Mouse (Mus musculus) left cerebral cortex, adult 6 months (tissue): Measurements from ENCODE around the gene Ankib1. TPM values are rescaled to one million over a fixed set of nuclear protein-coding genes. Genes with fewer than 3 reads are reported as not detected.

Experiments
- long read RNA-seq, 2 experiments: library from polyadenylated mRNA; unstranded; transcript quantifications; one replicate each; pipeline ENCODE4 v2.0.0; 2019 to 2020
- polyA plus RNA-seq: library from polyadenylated mRNA; unstranded; fragments of <200 nt; fragmentation: Nextera tagmentation; gene quantifications from 2 replicates; pipeline ENCODE4 v1.2.3, GENCODE M21; 2021

The Ankib1 gene
- polyA plus RNA-seq: 6.1 and 9.4 TPM in 2 replicates
- long read RNA-seq, experiment 1, full-length matches to known transcripts: 4 of 27 reads
- long read RNA-seq, experiment 1, partial matches to known transcripts: 12 of 27 reads
- long read RNA-seq, experiment 1, other reads (novel, unspliced or antisense): 11 of 27 reads
- long read RNA-seq, experiment 2, partial matches to known transcripts: 5 of 24 reads
- long read RNA-seq, experiment 2, other reads (novel, unspliced or antisense): 19 of 24 reads

DNA sequence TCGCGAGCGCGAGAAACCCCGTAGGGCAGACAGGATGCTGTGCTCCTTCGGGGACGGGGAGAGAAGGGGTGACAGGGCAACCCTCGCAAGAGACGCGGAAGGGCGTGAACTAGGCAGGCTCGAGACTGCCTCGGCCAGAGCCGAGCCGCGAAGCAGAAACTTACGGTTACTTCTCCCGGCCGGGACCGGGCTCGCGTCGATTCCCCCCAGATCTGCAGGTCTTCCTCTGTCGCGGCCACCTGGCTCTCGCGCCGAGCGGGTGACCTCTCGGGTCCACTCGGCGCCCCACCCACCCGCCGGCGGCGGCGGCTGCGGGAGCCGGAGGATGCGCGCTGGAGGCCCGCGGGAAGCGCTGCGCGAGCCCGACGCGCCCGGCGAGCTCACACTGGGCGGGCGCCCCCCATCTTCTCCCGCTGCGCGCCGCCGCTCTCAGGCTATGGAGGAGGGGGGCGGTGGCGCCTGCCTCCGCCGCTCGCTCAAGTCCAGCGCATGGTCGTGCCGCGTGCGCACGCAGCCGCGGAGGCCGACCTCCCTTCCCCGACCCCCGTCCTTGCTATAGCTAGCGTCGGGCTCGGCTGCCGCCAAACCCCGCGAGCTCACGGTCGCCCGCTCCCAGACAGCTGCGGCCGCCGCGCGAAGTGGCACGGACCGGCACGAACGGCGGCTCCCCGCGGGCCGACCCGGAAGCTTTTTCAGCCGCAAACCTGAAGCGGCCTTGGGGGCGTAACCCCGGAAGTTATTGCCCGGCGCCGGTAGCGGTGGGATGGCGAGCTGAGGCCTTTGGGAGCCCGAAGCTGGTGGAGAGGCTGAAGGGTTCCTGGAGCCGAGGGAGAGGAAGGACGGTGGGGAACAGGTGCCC is at the start of gene Ankib1, which contains the start of gene Krit1:
Gene Ankib1 (minus strand): TSS at position 493 of the 859 bp plus-strand sequence.
Gene Krit1 (plus strand): TSS at position 752 of the 859 bp plus-strand sequence.

DNA sequence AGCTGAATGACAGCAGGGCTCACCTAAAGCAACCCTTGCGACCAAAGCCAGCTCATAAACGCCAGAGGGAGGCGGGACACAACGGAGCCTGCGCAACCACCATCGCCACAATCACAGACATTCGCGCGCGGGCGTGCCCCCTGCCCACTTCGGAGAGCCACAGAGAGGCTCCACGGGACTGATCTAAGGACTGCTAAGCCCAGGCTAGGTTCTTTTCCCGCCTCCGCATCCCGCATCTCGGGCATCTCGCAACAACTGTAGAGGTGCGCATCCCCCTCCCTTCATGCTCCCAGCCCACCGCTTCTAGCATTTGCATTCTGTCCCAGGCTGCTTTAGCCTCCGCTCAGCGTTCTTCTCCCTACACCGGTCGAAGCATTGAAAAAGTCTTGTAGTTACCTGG is 42.3 kb upstream of the Ankib1 start, which contains the start of gene Lrrd1:
Gene Lrrd1 (plus strand): TSS at position 148 of the 400 bp plus-strand sequence.

DNA sequence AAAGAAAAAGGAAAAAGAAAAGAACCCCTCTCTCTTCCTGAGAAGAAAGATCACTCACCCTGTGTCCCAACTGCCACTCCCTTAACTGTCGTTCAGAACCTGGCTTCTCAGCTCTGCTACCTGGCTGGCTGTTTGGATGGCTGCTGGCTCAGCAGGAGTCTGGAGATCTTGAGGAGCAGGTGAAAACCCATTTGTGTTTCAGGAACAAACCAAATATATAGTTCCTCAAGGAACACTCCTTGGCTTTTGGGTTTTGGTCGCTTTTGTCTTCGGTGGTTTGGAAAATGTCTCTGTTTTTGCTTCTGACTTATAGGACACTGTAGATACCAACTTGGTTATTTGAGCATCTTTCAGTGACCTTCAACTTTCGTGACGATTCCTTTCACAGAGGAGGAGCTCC is 145.6 kb downstream of the Ankib1 start, which contains the start of gene Gatad1:
Gene Gatad1 (minus strand): TSS at position 101 of the 400 bp plus-strand sequence.

DNA sequence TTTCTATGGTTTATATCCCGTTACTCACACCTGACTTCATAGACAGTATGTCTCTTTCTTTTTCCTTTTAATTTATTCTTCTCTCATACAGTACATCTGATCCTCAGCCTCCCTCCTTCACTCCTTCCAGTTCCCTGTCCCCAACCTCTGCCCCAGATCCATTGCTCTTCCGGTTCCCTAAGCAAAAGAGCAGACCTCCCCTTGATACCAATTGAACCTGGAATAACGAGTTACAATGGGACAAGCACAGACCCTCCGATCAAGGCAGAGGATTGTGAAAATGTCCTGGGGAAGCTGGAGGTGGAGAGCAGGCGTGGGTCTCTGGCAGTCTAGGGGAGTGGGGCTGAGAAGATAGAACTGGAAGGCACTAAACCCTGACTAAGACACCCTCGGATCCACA is 151.8 kb downstream of the Ankib1 start, which contains the start of gene Tmbim7:
Gene Tmbim7 (plus strand): TSS at position 301 of the 400 bp plus-strand sequence.

Other genes with a start within 250 kb of the Ankib1 start
- gene 1700109H08Rik, start 231.4 kb downstream of the Ankib1 start, polyA plus RNA-seq: 0.13 and 0.15 TPM in 2 replicates
- 10.4 and 13.1 TPM in 2 replicates for gene Pex1, start 206.9 kb downstream of the Ankib1 start, polyA plus RNA-seq
- gene Rbm48, start 206.3 kb downstream of the Ankib1 start, polyA plus RNA-seq: 8.6 and 15.5 TPM in 2 replicates
- not detected in 2 replicates for gene Tmbim7, start 151.7 kb downstream of the Ankib1 start, polyA plus RNA-seq
- 116 and 189 TPM in 2 replicates for gene Gatad1, start 145.7 kb downstream of the Ankib1 start, polyA plus RNA-seq
- 12.3 and 13.2 TPM in 2 replicates for gene Krit1, start 259 bp upstream of the Ankib1 start, polyA plus RNA-seq
- gene Lrrd1, start 42.2 kb upstream of the Ankib1 start, polyA plus RNA-seq: not detected in 2 replicates
- gene Mterf1a, start 91.0 kb upstream of the Ankib1 start, polyA plus RNA-seq: 2.7 and 3.4 TPM in 2 replicates
- 73.9 and 88.5 TPM in 2 replicates for gene Akap9, start 125.1 kb upstream of the Ankib1 start, polyA plus RNA-seq